Mouse (Mus musculus) bone marrow, adult 2 months (tissue): ENCODE measurements at regions not wholly inside any gene's neighbourhood (a gene's known extent, or its start where the extent isn't known, plus 50 kb on each side); places are given as distances from the start of the nearest gene placed in this dataset.

Experiments
- H3K27ac ChIP-seq: fragments of 200-500 bp; 2 replicates; pipeline ENCODE4 v1.5.1; 2012; ENCODE audit warnings: low read depth, mild to moderate bottlenecking, control low read depth, inconsistent platforms, low read length; ENCODE audit not compliant: control insufficient read depth, poor library complexity, insufficient read depth
- H3K4me1 ChIP-seq: fragments of 200-500 bp; 2 replicates; pipeline ENCODE4 v1.6.1; 2011; ENCODE audit warnings: low read length; ENCODE audit not compliant: control insufficient read depth, insufficient read depth
- H3K4me3 ChIP-seq: fragments of 200-500 bp; replicated peaks from 2 replicates; pipeline ENCODE3; 2011; ENCODE audit warnings: mild to moderate bottlenecking, low read depth, low read length, control low read depth; ENCODE audit not compliant: control insufficient read depth
- CTCF ChIP-seq: fragments of 200-500 bp; IDR thresholded peaks from 2 replicates; pipeline ENCODE4 v1.5.1; 2011; ENCODE audit warnings: low read length, control low read depth; ENCODE audit not compliant: control insufficient read depth, insufficient read depth
- POLR2A ChIP-seq: fragments of 200-500 bp; IDR thresholded peaks from 2 replicates; pipeline ENCODE4 v1.6.1; 2011; ENCODE audit warnings: low read depth, mild to moderate bottlenecking, control low read depth, low read length, borderline replicate concordance; ENCODE audit not compliant: control insufficient read depth
- WGBS: fragments of 180-500 bp; shearing (Covaris S2); methylation state at CpG from one replicate; pipeline ENCODE4 v1.1.7; 2018; 5-methylcytosine and 5-hydroxymethylcytosine counted together

DNA sequence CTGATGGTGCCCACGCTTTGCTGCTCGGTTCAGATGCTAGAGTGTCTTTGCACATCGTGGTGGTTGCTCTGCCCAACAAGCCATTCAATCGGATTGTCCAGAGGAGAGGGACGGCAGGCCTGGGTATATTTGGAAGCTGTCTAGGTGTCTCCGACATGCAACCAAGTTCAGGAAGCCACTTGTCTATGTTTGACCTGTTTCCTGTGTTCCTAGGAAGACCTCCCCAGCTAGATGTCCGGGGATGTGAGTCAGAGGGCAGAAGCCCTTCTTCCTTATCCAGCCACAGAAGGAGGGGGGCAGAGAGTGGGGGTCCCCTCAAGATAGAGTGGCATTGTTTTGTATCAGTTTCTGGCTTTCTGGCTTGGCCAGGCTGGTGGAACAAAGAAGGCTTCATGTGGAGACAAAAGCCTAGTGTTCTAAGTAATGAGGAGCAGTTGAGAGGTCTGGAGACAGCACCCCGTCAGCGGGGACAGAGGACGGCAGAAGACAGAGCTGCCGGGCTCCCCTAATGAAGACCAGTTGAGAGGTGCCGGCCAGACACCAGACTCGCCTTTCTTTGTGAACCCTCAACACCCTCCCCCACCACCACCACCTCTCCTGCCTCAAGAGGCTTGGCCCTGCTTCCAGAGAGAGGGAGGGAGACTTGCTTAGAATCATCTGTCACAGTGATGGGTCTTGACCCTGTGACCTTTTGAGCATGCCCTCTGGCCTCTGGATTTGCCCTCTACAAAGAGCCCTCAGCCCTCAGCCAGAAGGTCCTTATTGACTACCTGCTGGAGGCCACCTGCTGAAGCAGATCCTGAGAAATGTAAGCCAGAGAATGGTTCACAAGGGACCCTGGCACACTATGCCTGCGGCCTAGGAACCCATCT, 207.6 kb upstream of the Tbx3 start:
- H3K4me3 ChIP-seq: no peak overlapping the region
- WGBS: 61% methylated on average over 14 of the region's 14 CpGs
- no peak for TF ChIP-seq CTCF
- no peak for TF ChIP-seq POLR2A
- no peak overlapping the region for H3K27ac ChIP-seq
- no peaks in the 10 kb centered on the region for H3K4me1 ChIP-seq

DNA sequence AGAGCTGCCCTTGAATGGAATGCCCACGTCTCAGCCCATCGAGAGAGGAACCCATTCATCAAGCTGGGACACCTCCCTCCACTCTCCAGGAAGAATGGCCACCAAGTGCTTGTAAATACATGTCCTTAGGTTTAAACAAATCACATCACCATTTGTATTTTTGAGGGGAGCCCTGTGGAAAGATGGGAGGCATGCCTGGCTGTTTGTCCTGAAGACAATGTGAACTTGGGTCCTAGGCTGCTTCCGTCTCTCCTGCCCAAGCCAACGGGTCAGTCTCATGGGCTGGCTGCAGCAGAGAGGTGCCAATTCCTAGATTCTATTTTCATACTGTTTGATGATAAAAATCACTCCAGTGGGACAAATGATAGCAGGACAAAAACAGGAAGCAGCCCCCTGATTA, 205.9 kb upstream of the Tbx3 start:
- H3K4me3 ChIP-seq: no peak overlapping the region
- H3K4me1 ChIP-seq: no peaks in the 10 kb centered on the region
- TF ChIP-seq CTCF (no peak), POLR2A (no peak)
- no peak overlapping the region for H3K27ac ChIP-seq
- 32% methylated on average over 4 of the region's 4 CpGs for WGBS

DNA sequence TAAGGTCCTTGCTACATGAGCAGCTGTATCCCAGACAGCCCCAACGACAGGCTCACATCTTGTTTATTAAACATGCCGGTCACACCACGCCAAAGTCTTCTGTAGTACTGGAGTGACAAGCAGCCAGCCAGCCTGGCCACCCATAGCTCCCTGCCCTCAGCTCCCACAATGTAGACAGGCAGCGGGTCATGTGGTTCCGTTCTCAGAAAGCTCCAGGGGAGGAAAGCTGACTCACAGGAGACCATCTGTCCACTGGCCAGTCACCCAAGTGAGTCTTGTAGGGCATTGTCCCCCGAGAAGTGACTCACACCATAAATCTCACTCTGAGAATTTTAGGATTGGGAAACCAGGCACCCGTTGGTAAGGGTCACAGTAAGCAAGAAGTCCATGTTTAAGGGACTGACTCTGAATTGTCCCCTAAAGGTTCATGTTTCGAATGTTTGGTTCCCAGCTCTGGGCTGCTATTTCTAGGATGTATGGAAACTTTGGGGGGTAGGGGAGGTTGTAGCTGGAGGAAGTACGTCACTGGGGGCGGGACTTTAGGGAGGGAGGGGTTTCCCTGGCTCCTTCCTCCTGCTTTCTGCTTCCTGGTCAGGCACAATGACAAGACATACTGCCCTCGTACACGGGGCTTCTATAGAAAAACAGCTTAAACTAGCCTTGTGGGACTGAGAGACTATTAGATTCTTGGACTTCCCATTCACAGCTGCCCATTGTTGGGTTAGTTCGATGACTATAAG, 203.0 kb upstream of the Tbx3 start:
- Histone ChIP-seq H3K4me1 (no peaks in the 10 kb centered on the region), H3K27ac (no peak overlapping the region), H3K4me3 (no peak overlapping the region)
- no peak for TF ChIP-seq CTCF
- TF ChIP-seq POLR2A: no peak
- WGBS: 52% methylated on average over 13 of the region's 13 CpGs

DNA sequence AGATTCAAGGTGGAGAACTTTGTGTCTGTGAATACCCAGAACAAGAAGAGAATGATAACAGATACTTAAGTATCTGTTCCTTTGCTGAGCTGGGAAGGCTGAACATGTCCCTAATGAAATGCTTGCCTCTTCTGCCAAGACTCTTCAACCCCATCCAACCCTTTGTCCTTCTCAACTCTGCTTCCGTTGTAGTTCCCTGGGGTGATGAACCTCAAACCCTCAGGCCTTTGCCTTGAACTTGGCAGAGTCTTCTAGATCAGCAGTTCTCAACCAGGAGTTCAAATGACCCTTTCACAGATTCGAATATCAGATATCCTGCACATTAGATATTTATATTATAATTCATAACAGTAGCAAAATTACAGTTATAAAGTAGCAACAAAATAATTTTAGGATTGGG, 192.5 kb upstream of the Tbx3 start:
- no peaks in the 10 kb centered on the region for H3K4me1 ChIP-seq
- TF ChIP-seq CTCF (no peak), POLR2A (no peak)
- no peak overlapping the region for H3K27ac ChIP-seq
- no peak overlapping the region for H3K4me3 ChIP-seq
- WGBS: 70% methylated on average over 2 of the region's 2 CpGs

DNA sequence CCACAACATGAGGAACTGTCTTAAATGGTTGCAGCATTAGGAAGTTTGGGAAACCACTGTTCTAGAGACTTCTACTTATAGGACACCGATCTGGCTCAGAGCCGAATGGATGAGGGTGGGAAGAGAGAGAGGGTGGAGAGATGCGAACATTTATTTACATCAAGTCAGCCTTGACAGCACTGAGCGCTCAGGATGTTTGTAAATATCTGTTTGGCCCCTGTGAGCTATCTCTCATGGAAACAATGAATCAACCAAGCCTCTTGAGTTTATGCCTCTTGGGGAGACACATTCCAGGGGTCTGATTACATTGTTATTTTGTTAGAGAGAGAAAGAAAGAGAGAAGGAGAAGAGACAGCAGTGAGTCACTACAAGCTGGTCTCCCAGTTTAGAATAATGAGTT, 192.1 kb upstream of the Tbx3 start:
- WGBS: 75% methylated on average over 4 of the region's 4 CpGs
- no peaks in the 10 kb centered on the region for H3K4me1 ChIP-seq
- TF ChIP-seq POLR2A: no peak
- TF ChIP-seq CTCF: no peak
- H3K27ac ChIP-seq: no peak overlapping the region
- H3K4me3 ChIP-seq: no peak overlapping the region

DNA sequence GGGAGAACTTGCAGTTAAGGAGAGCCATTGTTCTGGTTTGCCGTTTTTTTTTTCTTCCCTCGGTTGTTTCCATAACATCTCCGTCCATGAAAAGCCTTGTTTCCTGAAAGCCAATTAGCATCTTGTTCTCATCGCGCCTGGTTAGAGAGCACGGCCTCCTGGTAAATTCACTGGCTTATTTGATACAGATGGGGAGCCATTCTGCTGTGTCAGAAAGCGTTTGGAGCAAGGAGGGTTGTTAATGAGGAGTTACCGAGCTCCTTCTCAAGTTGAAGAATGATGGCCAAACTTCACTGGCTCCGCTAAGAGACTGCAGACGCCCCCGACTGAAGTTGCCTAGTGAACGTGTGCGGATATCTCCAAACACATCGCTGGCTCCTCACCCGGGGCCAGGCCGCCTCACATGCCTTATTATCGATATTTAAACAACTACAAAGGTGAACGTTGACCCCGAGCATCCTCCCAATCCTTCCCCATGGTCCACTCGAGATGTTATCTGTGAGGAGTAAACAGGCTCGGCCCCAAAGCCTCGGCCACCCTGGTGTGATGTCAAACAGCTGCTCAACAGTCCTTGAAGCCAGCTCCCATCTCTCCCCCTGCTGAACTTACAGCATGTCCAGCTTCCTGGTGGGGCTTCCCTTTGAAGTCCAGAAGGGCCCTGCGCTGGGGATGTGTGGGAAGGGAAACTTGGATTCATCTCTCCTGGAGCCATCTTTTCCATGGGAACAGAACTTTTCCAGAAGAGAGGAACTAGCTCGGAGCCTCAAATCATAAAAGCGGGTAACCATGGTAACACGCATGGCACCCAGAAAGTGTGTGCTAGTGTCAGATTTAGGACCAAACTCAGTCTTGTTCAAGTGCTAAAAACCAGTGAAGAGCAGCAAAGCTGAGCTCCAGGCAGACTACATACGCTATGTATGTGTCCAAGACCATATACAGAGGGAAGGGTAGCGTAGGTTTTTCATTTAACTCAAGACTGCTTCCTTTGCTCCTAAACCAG, 190.0 kb upstream of the Tbx3 start:
- no peak overlapping the region for H3K27ac ChIP-seq
- whole genome bisulfite sequencing: 44% methylated on average over 28 of the region's 28 CpGs
- H3K4me3 ChIP-seq: no peak overlapping the region
- no peaks in the 10 kb centered on the region for H3K4me1 ChIP-seq
- no peak for TF ChIP-seq POLR2A
- no peak for TF ChIP-seq CTCF

DNA sequence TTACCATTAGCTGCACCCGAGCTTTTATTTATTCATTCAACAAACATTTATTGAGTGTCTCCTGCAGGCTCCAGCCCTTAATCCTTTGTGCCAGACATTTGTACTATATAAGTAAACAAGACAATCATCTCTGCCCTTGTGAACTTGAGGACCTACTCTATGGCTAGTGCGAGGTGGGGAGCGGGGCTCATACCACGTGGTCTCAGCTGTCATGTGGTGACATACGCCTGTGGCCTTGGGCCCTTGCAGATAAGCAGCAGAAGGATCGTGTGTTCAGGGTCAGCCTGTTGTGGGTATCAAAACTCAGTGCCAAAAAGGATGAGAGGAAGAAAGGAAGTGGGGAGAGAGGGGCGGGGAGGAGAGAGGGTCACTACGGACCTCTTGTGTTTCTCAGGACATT, 186.8 kb upstream of the Tbx3 start:
- no peak for TF ChIP-seq CTCF
- no peak for TF ChIP-seq POLR2A
- Histone ChIP-seq H3K27ac (no peak overlapping the region), H3K4me3 (no peak overlapping the region), H3K4me1 (no peaks in the 10 kb centered on the region)
- WGBS: 59% methylated on average over 8 of the region's 8 CpGs

- no peak overlapping the region for H3K4me3 ChIP-seq
- no peaks in the 10 kb centered on the region for H3K4me1 ChIP-seq
- H3K27ac ChIP-seq: no peak overlapping the region
- TF ChIP-seq CTCF: no peak
- no peak for TF ChIP-seq POLR2A
Measured at GRCm38 (mm10) chr5:119486196-119486595, 184.3 kb upstream of the Tbx3 start.

GRCm38 (mm10) chr5:119487184-119487583, 183.3 kb upstream of the Tbx3 start:
- WGBS: 58% methylated on average over 8 of the region's 8 CpGs
- H3K4me3 ChIP-seq: no peak overlapping the region
- no peak overlapping the region for H3K27ac ChIP-seq
- TF ChIP-seq POLR2A: no peak
- TF ChIP-seq CTCF: no peak
- H3K4me1 ChIP-seq: no peaks in the 10 kb centered on the region
